Mouse (Mus musculus): Measurements from ENCODE around the gene Zfc3h1.

DNA sequence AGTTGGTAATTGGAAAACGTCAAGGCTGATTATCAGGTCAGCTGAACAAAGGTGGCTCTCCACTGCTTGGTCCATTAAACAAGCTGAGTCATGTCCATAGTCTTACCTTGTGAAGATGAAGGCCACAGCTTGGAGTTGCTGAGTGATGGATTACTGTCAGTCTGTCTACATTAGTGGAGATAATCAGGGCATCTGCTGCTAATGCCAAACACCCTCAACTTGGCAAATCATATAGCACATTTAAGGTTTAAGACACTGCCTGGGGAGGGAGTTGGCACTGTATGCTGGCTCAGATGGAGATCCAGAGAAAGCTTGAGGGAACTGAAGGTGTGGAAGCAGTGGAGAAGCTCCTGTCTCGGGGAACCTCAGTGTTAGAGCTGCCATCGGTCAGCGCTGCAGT, 52.5 kb downstream of the Zfc3h1 start:
- TF ChIP-seq EP300 (IDR thresholded peaks at IDR 0.05; ENCODE audit: low read length) (no peak), CTCF (conservative IDR thresholded peaks at IDR 0.05 in 1 of 2, IDR thresholded peaks at IDR 0.05 in 1 of 2; ENCODE audit: low read depth in 2 of 2, low read length in 2 of 2) (no peak), MAFK (IDR thresholded peaks at IDR 0.05; ENCODE audit: insufficient replicate concordance, low read length) (no peak), UBTF (IDR thresholded peaks at IDR 0.05; ENCODE audit: low read depth, low read length) (no peak), POLR2A (IDR thresholded peaks at IDR 0.05; ENCODE audit: low read depth, low read length) (no peak), CHD2 (IDR thresholded peaks at IDR 0.05; ENCODE audit: low read length) (no peak), NRF1 (IDR thresholded peaks at IDR 0.05; ENCODE audit: low read depth, low read length) (no peak), TBP (conservative IDR thresholded peaks at IDR 0.05; ENCODE audit: low read depth, low read length) (no peak), SMC3 (IDR thresholded peaks at IDR 0.05; ENCODE audit: low read depth, low read length) (no peak), USF1 (IDR thresholded peaks at IDR 0.05; ENCODE audit: low read depth, low read length) (no peak), JUND (conservative IDR thresholded peaks at IDR 0.05; ENCODE audit: low read depth, low read length) (no peak), IRF4 (IDR thresholded peaks at IDR 0.05; ENCODE audit: low read depth, low read length) (no peak), ZC3H11A (IDR thresholded peaks at IDR 0.05; ENCODE audit: low read depth, low read length) (no peak), ZKSCAN1 (IDR thresholded peaks at IDR 0.05; ENCODE audit: borderline replicate concordance, low read depth, low read length) (no peak)
